Mouse (Mus musculus) liver, embryonic 14.5 days (tissue): ENCODE data around the gene Mum1. TPM values are rescaled to one million over a fixed set of nuclear protein-coding genes. Genes with fewer than 3 reads are reported as not detected.

Experiments
- ATAC-seq: fragments of 200-750 bp; cut with Nextera tagmentation; 2 replicates; pipeline ENCODE4 v1.8.0; 2017; ENCODE audit warnings: moderate number of reproducible peaks, mild to moderate bottlenecking, moderate library complexity; ENCODE audit not compliant: insufficient read depth
- DNase-seq, 3 experiments: peaks; one replicate each; pipeline ENCODE4 v3.0.0-alpha.2; 2012 to 2013; ENCODE audit warnings: low read depth in 3 of 3, low spot score in 3 of 3
- H3K27ac ChIP-seq: fragments of 300-500 bp; sonication (generic); 2 replicates; pipeline ENCODE4 v1.5.1; 2014; ENCODE audit warnings: moderate library complexity, mild to moderate bottlenecking, control low read depth, inconsistent platforms
- H3K27me3 ChIP-seq: fragments of 300-500 bp; sonication (generic); 2 replicates; pipeline ENCODE4 v1.6.1; 2014; ENCODE audit warnings: mild to moderate bottlenecking, low read length, moderate library complexity; ENCODE audit not compliant: control insufficient read depth, insufficient read depth
- H3K36me3 ChIP-seq: fragments of 300-500 bp; sonication (generic); replicated peaks from 2 replicates; pipeline ENCODE4 v1.6.1; 2014; ENCODE audit warnings: low read depth; ENCODE audit not compliant: control insufficient read depth, insufficient read depth
- H3K4me1 ChIP-seq, 2 experiments: fragments of 200-500 bp in 1 of 2; fragments of 300-500 bp in 1 of 2; sonication (generic) in 1 of 2; replicated peaks; 2 replicates each; pipeline ENCODE4 v1.6.1; 2012 to 2014; ENCODE audit warnings: antibody characterized with exemption in 1 of 2, inconsistent platforms in 1 of 2, low read length in 1 of 2; ENCODE audit not compliant: control insufficient read depth in 2 of 2, insufficient read depth in 2 of 2
- H3K4me2 ChIP-seq: fragments of 300-500 bp; sonication (generic); 2 replicates; pipeline ENCODE4 v1.6.1; 2014; ENCODE audit warnings: low read depth, mild to moderate bottlenecking, control low read depth, moderate library complexity
- H3K4me3 ChIP-seq, 2 experiments: fragments of 200-500 bp in 1 of 2; fragments of 300-500 bp in 1 of 2; sonication (generic) in 1 of 2; 2 replicates each; pipeline ENCODE4 v1.5.1; 2012 to 2014; ENCODE audit warnings: low read depth in 2 of 2, low read length in 2 of 2, mild to moderate bottlenecking in 2 of 2, control low read depth in 1 of 2, inconsistent platforms in 1 of 2, moderate library complexity in 1 of 2; ENCODE audit not compliant: insufficient read depth in 1 of 2
- H3K9ac ChIP-seq: fragments of 300-500 bp; sonication (generic); replicated peaks from 2 replicates; pipeline ENCODE4 v1.6.1; 2014; ENCODE audit warnings: mild to moderate bottlenecking, control low read depth, moderate library complexity
- H3K9me3 ChIP-seq: fragments of 300-500 bp; sonication (generic); 2 replicates; pipeline ENCODE4 v1.6.1; 2016; ENCODE audit warnings: low read length, mixed read lengths; ENCODE audit not compliant: control insufficient read depth
- CTCF ChIP-seq: IDR thresholded peaks from 2 replicates; pipeline ENCODE4 v1.5.1; 2016; ENCODE audit warnings: antibody characterized with exemption, low read depth, control low read depth
- EP300 ChIP-seq: IDR thresholded peaks from 2 replicates; pipeline ENCODE4 v1.6.1; 2016; ENCODE audit warnings: antibody characterized with exemption, low read depth
- WGBS: fragments of 180-500 bp; shearing (Covaris S2); extraction: QIAGEN DNeasy Blood & Tissue Kit; methylation state at CpG from one replicate; pipeline ENCODE4 v1.1.7; 2014; ENCODE audit not compliant: insufficient replicate concordance; 5-methylcytosine and 5-hydroxymethylcytosine counted together
- polyA plus RNA-seq, 2 experiments: library from polyadenylated mRNA; depleted of rRNA in 1 of 2; stranded (reverse) in 1 of 2; unstranded in 1 of 2; fragments of >200 nt; fragmentation: Nextera tagmentation in 1 of 2; extraction: Ambion mirVana in 1 of 2; gene quantifications; 2 replicates each; pipeline versions ENCODE4 v1.2.1 to v1.2.3; 2012 to 2014

The Mum1 gene
- polyA plus RNA-seq, 2 experiments: 13.2 to 18.8 TPM

- ATAC-seq (peak; percentile 88), DNase-seq (peak; percentile 87 to 92 (median 89))
- H3K27ac ChIP-seq: peak within 1 kb of the TSS; percentile 88
- WGBS: under 1% methylated on average over 53 of the region's 53 CpGs
- H3K4me3 ChIP-seq: peak within 1 kb of the TSS; percentile 90 to 96
- H3K4me1 ChIP-seq: peaks cover 16 to 19% of the 10 kb centered on the region in 2 experiments
- H3K36me3 ChIP-seq: peaks cover 2% of the 10 kb centered on the region; the same call in 1 of the 2 replicates
- H3K9ac ChIP-seq: peak within 1 kb of the TSS; percentile 98
- H3K27me3 ChIP-seq: no peaks in the 10 kb centered on the region
- peak within 1 kb of the TSS; percentile 94 for H3K4me2 ChIP-seq
- no peaks in the 10 kb centered on the region for H3K9me3 ChIP-seq
- TF ChIP-seq EP300 (peak; percentile 51), CTCF (no peak; the same call in 1 of the 2 replicates)
Observed at GRCm38 (mm10) chr10:80248971-80249640, 22.9 kb downstream of the Mum1 start, which contains the start of gene Ndufs7. Gene Ndufs7 (plus strand): TSS chr10:80249121.

- ATAC-seq: no peak
- DNase-seq: no peak
- Histone ChIP-seq H3K36me3 (peaks cover 7% of the 10 kb centered on the region), H3K27me3 (no peaks in the 10 kb centered on the region), H3K4me1 (peaks cover 16 to 19% of the 10 kb centered on the region in 2 experiments), H3K9ac (peak overlapping the region; percentile 98), H3K4me3 (peak overlapping the region; percentile 90 to 96), H3K9me3 (no peaks in the 10 kb centered on the region), H3K4me2 (peak overlapping the region; percentile 94), H3K27ac (peak overlapping the region; percentile 88)
- TF ChIP-seq EP300 (no peak), CTCF (no peak)
- 19% methylated on average over 2 of the region's 2 CpGs for WGBS
Observed at GRCm38 (mm10) chr10:80250059-80250458, 23.8 kb downstream of the Mum1 start.

DNA sequence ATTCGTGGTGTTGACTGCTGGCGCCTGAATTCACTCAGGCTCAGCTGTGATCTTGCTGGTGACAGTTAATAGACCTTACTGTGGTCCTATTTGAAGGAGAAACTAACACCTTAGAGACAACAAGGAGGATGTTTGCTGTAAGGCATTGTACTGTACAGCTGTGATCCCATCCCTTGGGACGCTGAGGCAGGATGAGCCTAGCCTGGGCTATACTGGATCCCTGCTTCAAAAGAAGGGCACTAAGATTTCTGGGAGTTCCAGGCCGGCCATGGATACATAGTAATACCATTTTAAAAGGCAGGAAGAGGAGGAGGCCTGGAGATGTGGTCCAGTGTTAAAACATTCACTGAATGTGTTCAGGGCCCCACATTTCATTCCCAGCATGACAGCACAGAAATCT is 24.3 kb downstream of the Mum1 start:
- Histone ChIP-seq H3K36me3 (peaks cover 12% of the 10 kb centered on the region), H3K27me3 (no peaks in the 10 kb centered on the region), H3K9ac (peak overlapping the region; percentile 98), H3K27ac (no peak overlapping the region), H3K4me2 (peak overlapping the region; percentile 94), H3K4me1 (peaks cover 12 to 14% of the 10 kb centered on the region in 2 experiments), H3K9me3 (no peaks in the 10 kb centered on the region), H3K4me3 (peak overlapping the region in 1 of 2 experiments; percentile 96; a peak in 3 of 4 replicates)
- no peak for ATAC-seq
- TF ChIP-seq CTCF (no peak), EP300 (no peak)
- 74% methylated on average over 4 of the region's 4 CpGs for whole genome bisulfite sequencing
- DNase-seq: no peak

DNA sequence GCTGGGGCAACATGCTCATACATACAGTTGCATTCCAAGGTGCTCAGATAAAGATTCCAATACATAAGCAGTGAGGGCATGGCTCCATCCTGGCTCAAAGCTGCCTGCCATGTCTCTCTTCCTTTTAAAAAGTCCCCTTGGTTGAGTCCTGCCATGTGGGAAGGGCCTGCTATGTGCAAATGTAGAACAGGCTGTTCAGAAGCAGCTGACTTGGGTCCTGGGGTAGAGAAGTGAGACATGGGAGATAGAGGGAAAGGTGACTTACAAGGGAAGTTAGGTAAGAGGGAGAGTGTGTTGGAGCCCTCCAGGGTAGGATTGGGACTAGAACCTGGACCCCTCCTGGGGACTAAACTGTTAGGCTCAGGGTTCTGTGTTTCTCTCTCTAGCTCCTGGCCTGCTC is 25.8 kb downstream of the Mum1 start:
- TF ChIP-seq EP300: no peak
- TF ChIP-seq CTCF: no peak
- Histone ChIP-seq H3K4me2 (no peak overlapping the region), H3K9me3 (no peaks in the 10 kb centered on the region), H3K36me3 (peaks cover 22% of the 10 kb centered on the region), H3K4me3 (no peak overlapping the region), H3K9ac (no peak overlapping the region), H3K27ac (no peak overlapping the region), H3K4me1 (peaks cover 8 to 14% of the 10 kb centered on the region in 2 experiments), H3K27me3 (no peaks in the 10 kb centered on the region)
- DNase-seq (no peak), ATAC-seq (no peak)

DNA sequence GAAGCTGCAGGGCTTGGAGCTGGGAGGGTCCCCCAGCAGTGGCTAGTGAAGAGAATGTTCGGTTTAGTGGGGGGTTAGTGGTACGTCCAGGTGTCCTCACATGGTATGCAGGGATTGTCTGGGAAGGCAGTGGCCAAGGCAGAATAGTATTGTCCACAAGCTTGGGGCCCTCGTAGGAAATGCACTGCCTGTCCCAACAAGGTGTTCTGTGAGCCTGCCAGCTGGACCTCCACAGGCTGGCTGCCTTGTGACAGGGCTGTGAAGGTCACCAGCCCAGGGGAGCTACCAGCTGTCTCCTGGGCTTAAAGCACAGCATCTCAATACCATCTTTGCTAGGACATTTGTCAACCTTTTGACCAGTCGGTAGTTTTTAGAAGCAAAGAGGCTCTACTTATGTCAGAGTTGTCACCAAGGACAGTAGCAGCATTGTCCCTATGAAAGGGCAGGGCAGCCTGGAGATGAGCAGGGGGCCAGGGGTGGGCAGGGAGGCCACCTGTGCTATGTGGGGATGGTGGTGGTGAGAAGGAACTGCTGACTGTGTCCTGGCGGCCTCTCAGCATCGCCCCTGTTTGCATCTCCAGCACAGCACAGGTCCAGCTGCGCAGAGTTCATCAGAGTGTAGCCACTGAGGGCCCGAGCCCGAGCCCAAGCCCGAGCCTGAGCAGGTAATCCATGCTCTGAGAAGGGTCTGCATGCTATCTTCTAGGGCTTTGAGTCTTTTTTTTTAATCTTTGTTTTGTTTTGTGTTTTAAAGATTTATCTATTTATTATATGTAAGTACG is 26.4 kb downstream of the Mum1 start:
- WGBS: 78% methylated on average over 11 of the region's 11 CpGs
- Histone ChIP-seq H3K4me1 (peaks cover 8 to 13% of the 10 kb centered on the region in 2 experiments), H3K4me2 (no peak overlapping the region), H3K9ac (no peak overlapping the region), H3K27ac (no peak overlapping the region), H3K9me3 (no peaks in the 10 kb centered on the region), H3K27me3 (no peaks in the 10 kb centered on the region), H3K4me3 (no peak overlapping the region), H3K36me3 (peaks cover 22% of the 10 kb centered on the region)
- TF ChIP-seq EP300 (no peak), CTCF (no peak)
- no peak for DNase-seq
- ATAC-seq: no peak
